Mouse (Mus musculus): ENCODE data around the gene Unc5b.

DNA sequence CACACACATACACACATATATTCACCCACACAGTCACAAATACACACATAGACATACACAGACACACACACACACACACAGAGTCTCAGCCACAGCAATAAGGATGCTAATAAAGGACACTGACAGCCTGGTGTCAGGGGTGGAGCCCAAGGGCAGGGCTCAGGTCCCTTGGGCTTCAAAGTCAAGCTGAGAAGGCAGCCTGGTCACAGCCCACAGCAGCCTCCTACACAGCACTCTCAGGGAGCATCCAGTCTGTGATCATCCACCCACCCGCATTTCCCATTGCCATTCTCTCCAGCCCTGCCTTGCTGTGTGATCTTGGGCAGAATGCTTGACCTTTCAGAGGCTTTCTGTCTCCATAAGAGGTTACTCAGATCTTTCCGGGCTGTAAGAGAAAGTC lies 84.9 kb downstream of the Unc5b start:
- TF ChIP-seq CTCF (IDR thresholded peaks at IDR 0.05; ENCODE audit: low read depth) (no peak), EP300 (IDR thresholded peaks at IDR 0.05; ENCODE audit: low read depth) (no peak)

Measured in heart, postnatal 0 days (tissue).